Mouse (Mus musculus) urinary bladder, postnatal 25 days (tissue): Measurements from ENCODE around the gene Ppt2.

Experiments
- DNase-seq: peaks from one replicate; pipeline ENCODE4 v3.0.0; 2022; ENCODE audit warnings: low spot score

The Ppt2 gene

GRCm38 (mm10) chr17:34656666-34657065 lies 28.4 kb upstream of the Ppt2 start:
- no peak for DNase-seq

GRCm38 (mm10) chr17:34655581-34655991 lies 27.3 kb upstream of the Ppt2 start:
- DNase-seq: peak; percentile 75

GRCm38 (mm10) chr17:34655160-34655559 lies 26.9 kb upstream of the Ppt2 start:
- peak; percentile 43 for DNase-seq

GRCm38 (mm10) chr17:34654392-34654791 lies 26.1 kb upstream of the Ppt2 start:
- DNase-seq: no peak

- peak; percentile 74 for DNase-seq
Observed at GRCm38 (mm10) chr17:34653746-34654285, 25.5 kb upstream of the Ppt2 start.

GRCm38 (mm10) chr17:34652985-34653384 lies 24.7 kb upstream of the Ppt2 start:
- no peak for DNase-seq

- DNase-seq: no peak
Observed at GRCm38 (mm10) chr17:34652546-34652945, 24.2 kb upstream of the Ppt2 start.

- DNase-seq: no peak
Observed at GRCm38 (mm10) chr17:34651507-34652221, 23.4 kb upstream of the Ppt2 start.

GRCm38 (mm10) chr17:34650781-34651180 lies 22.5 kb upstream of the Ppt2 start:
- no peak for DNase-seq

GRCm38 (mm10) chr17:34649106-34649864 lies 21.0 kb upstream of the Ppt2 start:
- no peak for DNase-seq

- no peak for DNase-seq
Observed at GRCm38 (mm10) chr17:34648141-34648890, 20.0 kb upstream of the Ppt2 start.

- DNase-seq: peak; percentile 76
Observed at GRCm38 (mm10) chr17:34646906-34647787, 18.8 kb upstream of the Ppt2 start, which contains the start of gene Atf6b. Atf6b (plus strand) TSS chr17:34647146.

- DNase-seq: no peak
Observed at GRCm38 (mm10) chr17:34645831-34646511, 17.7 kb upstream of the Ppt2 start.

GRCm38 (mm10) chr17:34645256-34645829 lies 17.0 kb upstream of the Ppt2 start:
- no peak for DNase-seq

- DNase-seq: peak; percentile 90
Observed at GRCm38 (mm10) chr17:34644608-34645007, 16.3 kb upstream of the Ppt2 start, which contains the start of gene Fkbpl. Fkbpl (plus strand) TSS chr17:34644764.

- DNase-seq: no peak
Observed at GRCm38 (mm10) chr17:34643944-34644343, 15.6 kb upstream of the Ppt2 start.

- no peak for DNase-seq
Observed at GRCm38 (mm10) chr17:34643379-34643778, 15.1 kb upstream of the Ppt2 start.

- DNase-seq: no peak
Observed at GRCm38 (mm10) chr17:34641945-34642344, 13.6 kb upstream of the Ppt2 start.

- no peak for DNase-seq
Observed at GRCm38 (mm10) chr17:34640778-34641601, 12.7 kb upstream of the Ppt2 start.
